Mouse (Mus musculus) midbrain, postnatal 0 days (tissue): Measurements from ENCODE around the gene Ppp1r1c. TPM values are rescaled to one million over a fixed set of nuclear protein-coding genes. Genes with fewer than 3 reads are reported as not detected.

Experiments
- ATAC-seq: fragments of 200-750 bp; cut with Nextera tagmentation; 2 replicates; pipeline ENCODE4 v1.8.0; 2017; ENCODE audit warnings: moderate number of reproducible peaks, mild to moderate bottlenecking, moderate TSS enrichment, moderate library complexity; ENCODE audit not compliant: low FRiP score
- DNase-seq: peaks from one replicate; pipeline ENCODE4 v3.0.0-alpha.2; 2015; ENCODE audit warnings: low spot score
- H3K27ac ChIP-seq: fragments of 300-500 bp; sonication (generic); 2 replicates; pipeline ENCODE4 v1.5.1; 2014; ENCODE audit warnings: low read depth, mild to moderate bottlenecking, low read length, mixed read lengths
- H3K27me3 ChIP-seq: fragments of 300-500 bp; sonication (generic); 2 replicates; pipeline ENCODE4 v1.6.1; 2014; ENCODE audit warnings: low read length, control low read depth, mixed read lengths; ENCODE audit not compliant: insufficient read depth
- H3K36me3 ChIP-seq: fragments of 300-500 bp; sonication (generic); 2 replicates; pipeline ENCODE4 v1.6.1; 2014; ENCODE audit warnings: low read length, control low read depth, mixed read lengths; ENCODE audit not compliant: insufficient read depth
- H3K4me1 ChIP-seq: fragments of 300-500 bp; sonication (generic); 2 replicates; pipeline ENCODE4 v1.6.1; 2014; ENCODE audit warnings: mild to moderate bottlenecking, control low read depth, antibody characterized with exemption, low read length, mixed read lengths; ENCODE audit not compliant: insufficient read depth
- H3K4me2 ChIP-seq: fragments of 300-500 bp; sonication (generic); 2 replicates; pipeline ENCODE4 v1.6.1; 2014; ENCODE audit warnings: low read depth, mild to moderate bottlenecking, low read length, mixed read lengths; ENCODE audit not compliant: poor library complexity, severe bottlenecking
- H3K4me3 ChIP-seq: fragments of 300-500 bp; sonication (generic); 2 replicates; pipeline ENCODE4 v1.5.1; 2014; ENCODE audit warnings: low read depth, mild to moderate bottlenecking, low read length, moderate library complexity
- H3K9ac ChIP-seq: fragments of 300-500 bp; sonication (generic); replicated peaks from 2 replicates; pipeline ENCODE4 v1.6.1; 2014; ENCODE audit warnings: mild to moderate bottlenecking, low read length, moderate library complexity, mixed read lengths; ENCODE audit not compliant: poor library complexity, severe bottlenecking
- H3K9me3 ChIP-seq: fragments of 300-500 bp; sonication (generic); 2 replicates; pipeline ENCODE4 v1.6.1; 2016; ENCODE audit warnings: low read length, control low read depth
- CTCF ChIP-seq: IDR thresholded peaks from 2 replicates; pipeline ENCODE4 v1.5.1; 2016; ENCODE audit warnings: antibody characterized with exemption, mild to moderate bottlenecking
- WGBS: fragments of 180-500 bp; shearing (Covaris S2); extraction: QIAGEN DNeasy Blood & Tissue Kit; methylation state at CpG from one replicate; pipeline ENCODE4 v1.1.7; 2014; 5-methylcytosine and 5-hydroxymethylcytosine counted together
- polyA plus RNA-seq: library from polyadenylated mRNA; unstranded; fragments of >200 nt; fragmentation: Nextera tagmentation; extraction: Ambion mirVana; gene quantifications from 2 replicates; pipeline ENCODE4 v1.2.1, GENCODE M21; 2015
- total RNA-seq: library from RNA; depleted of rRNA; stranded (reverse); fragments of >200 nt; gene quantifications from 2 replicates; pipeline ENCODE4 v1.2.3, GENCODE M21; 2014

The Ppp1r1c gene
- total and polyA plus RNA-seq, 2 experiments from 2014 or later = 3.9 to 7.4 TPM

GRCm38 (mm10) chr2:79715925-79716324, 8.3 kb downstream of the Ppp1r1c start:
- no peak for DNase-seq
- WGBS = 50% methylated on average over 2 of the region's 2 CpGs

GRCm38 (mm10) chr2:79717846-79718245, 10.3 kb downstream of the Ppp1r1c start:
- DNase-seq (no peak), ATAC-seq (no peak)
- no peaks in the 10 kb centered on the region for H3K36me3 ChIP-seq
- no peaks in the 10 kb centered on the region for H3K27me3 ChIP-seq
- H3K4me1 ChIP-seq = no peaks in the 10 kb centered on the region
- no peak overlapping the region for H3K27ac ChIP-seq
- H3K9me3 ChIP-seq = no peaks in the 10 kb centered on the region
- no peak overlapping the region for H3K4me2 ChIP-seq
- H3K4me3 ChIP-seq = no peak overlapping the region
- no peak overlapping the region for H3K9ac ChIP-seq
- TF ChIP-seq CTCF = no peak

More at GRCm38 (mm10) chr2:79715925-79716324, 8.3 kb downstream of the Ppp1r1c start:
- Histone ChIP-seq H3K4me2 (no peak overlapping the region), H3K36me3 (no peaks in the 10 kb centered on the region), H3K4me1 (no peaks in the 10 kb centered on the region), H3K27me3 (no peaks in the 10 kb centered on the region), H3K4me3 (no peak overlapping the region), H3K9ac (no peak overlapping the region), H3K27ac (no peak overlapping the region), H3K9me3 (no peaks in the 10 kb centered on the region)
- no peak for ATAC-seq
- TF ChIP-seq CTCF = no peak

GRCm38 (mm10) chr2:79722415-79722814, 14.8 kb downstream of the Ppp1r1c start:
- H3K36me3 ChIP-seq = no peaks in the 10 kb centered on the region
- H3K4me1 ChIP-seq = no peaks in the 10 kb centered on the region
- H3K9ac ChIP-seq = no peak overlapping the region
- DNase-seq (no peak), ATAC-seq (no peak)
- H3K4me2 ChIP-seq = no peak overlapping the region
- WGBS = 90% methylated on average over 1 of the region's 1 CpGs
- H3K9me3 ChIP-seq = no peaks in the 10 kb centered on the region
- no peak overlapping the region for H3K4me3 ChIP-seq
- H3K27ac ChIP-seq = no peak overlapping the region
- H3K27me3 ChIP-seq = no peaks in the 10 kb centered on the region
- no peak for TF ChIP-seq CTCF

GRCm38 (mm10) chr2:79738958-79739357, 31.4 kb downstream of the Ppp1r1c start:
- no peak overlapping the region for H3K27ac ChIP-seq
- H3K9me3 ChIP-seq = no peaks in the 10 kb centered on the region
- peak; percentile 35 for DNase-seq
- no peaks in the 10 kb centered on the region for H3K36me3 ChIP-seq
- WGBS = 84% methylated on average over 2 of the region's 2 CpGs
- H3K9ac ChIP-seq = no peak overlapping the region
- H3K4me3 ChIP-seq = no peak overlapping the region
- H3K4me1 ChIP-seq = no peaks in the 10 kb centered on the region
- ATAC-seq = no peak
- no peak for TF ChIP-seq CTCF
- no peaks in the 10 kb centered on the region for H3K27me3 ChIP-seq
- no peak overlapping the region for H3K4me2 ChIP-seq

GRCm38 (mm10) chr2:79741966-79742365, 34.4 kb downstream of the Ppp1r1c start:
- no peak for ATAC-seq
- no peaks in the 10 kb centered on the region for H3K9me3 ChIP-seq
- WGBS = 83% methylated on average over 2 of the region's 2 CpGs

GRCm38 (mm10) chr2:79744164-79744563, 36.6 kb downstream of the Ppp1r1c start:
- Histone ChIP-seq H3K27me3 (no peaks in the 10 kb centered on the region), H3K4me2 (no peak overlapping the region), H3K9me3 (no peaks in the 10 kb centered on the region), H3K4me1 (no peaks in the 10 kb centered on the region), H3K4me3 (no peak overlapping the region), H3K9ac (no peak overlapping the region), H3K36me3 (no peaks in the 10 kb centered on the region), H3K27ac (no peak overlapping the region)
- ATAC-seq (no peak), DNase-seq (no peak)
- no peak for TF ChIP-seq CTCF
- whole genome bisulfite sequencing = 87% methylated on average over 4 of the region's 4 CpGs

More at GRCm38 (mm10) chr2:79741966-79742365, 34.4 kb downstream of the Ppp1r1c start:
- DNase-seq = no peak
- Histone ChIP-seq H3K27me3 (no peaks in the 10 kb centered on the region), H3K4me3 (no peak overlapping the region), H3K36me3 (no peaks in the 10 kb centered on the region), H3K4me2 (no peak overlapping the region), H3K27ac (no peak overlapping the region), H3K9ac (no peak overlapping the region), H3K4me1 (no peaks in the 10 kb centered on the region)
- TF ChIP-seq CTCF = no peak
